Mouse (Mus musculus) lung, embryonic 16.5 days (tissue): Measurements from ENCODE around the gene Acp7. TPM values are rescaled to one million over a fixed set of nuclear protein-coding genes. Genes with fewer than 3 reads are reported as not detected.

Source experiments
- ATAC-seq: fragments of 200-750 bp; cut with Nextera tagmentation; 2 replicates; pipeline ENCODE4 v1.8.0; 2017; ENCODE audit warnings: low read depth, mild to moderate bottlenecking, moderate library complexity
- H3K27ac ChIP-seq: fragments of 300-500 bp; sonication (generic); 2 replicates; pipeline ENCODE4 v1.5.1; 2014; ENCODE audit warnings: mild to moderate bottlenecking, control low read depth, low read length
- H3K27me3 ChIP-seq: fragments of 300-500 bp; sonication (generic); 2 replicates; pipeline ENCODE4 v1.6.1; 2014; ENCODE audit warnings: low read depth, low read length, mixed read lengths; ENCODE audit not compliant: control insufficient read depth, insufficient read depth
- H3K36me3 ChIP-seq: fragments of 300-500 bp; sonication (generic); 2 replicates; pipeline ENCODE4 v1.6.1; 2014; ENCODE audit warnings: low read length; ENCODE audit not compliant: control insufficient read depth, insufficient read depth
- H3K4me1 ChIP-seq: fragments of 300-500 bp; sonication (generic); replicated peaks from 2 replicates; pipeline ENCODE4 v1.6.1; 2014; ENCODE audit warnings: low read length, mixed read lengths; ENCODE audit not compliant: control insufficient read depth, insufficient read depth
- H3K4me2 ChIP-seq: fragments of 300-500 bp; sonication (generic); 2 replicates; pipeline ENCODE4 v1.6.1; 2014; ENCODE audit warnings: low read depth, low read length, control low read depth
- H3K4me3 ChIP-seq: fragments of 300-500 bp; sonication (generic); 2 replicates; pipeline ENCODE4 v1.5.1; 2014; ENCODE audit warnings: mild to moderate bottlenecking, low read length, control low read depth
- H3K9ac ChIP-seq: fragments of 300-500 bp; sonication (generic); 2 replicates; pipeline ENCODE4 v1.6.1; 2014; ENCODE audit warnings: low read length, control low read depth
- H3K9me3 ChIP-seq: fragments of 300-500 bp; sonication (generic); 2 replicates; pipeline ENCODE4 v1.6.1; 2016; ENCODE audit warnings: low read length; ENCODE audit not compliant: control insufficient read depth
- WGBS: fragments of 180-500 bp; shearing (Covaris S2); extraction: QIAGEN DNeasy Blood & Tissue Kit; methylation state at CpG from one replicate; pipeline ENCODE4 v1.1.7; 2014; 5-methylcytosine and 5-hydroxymethylcytosine counted together
- microRNA-seq: library from miRNA; unstranded; fragments of <30 nt; microRNA quantifications from one replicate; pipeline ENCODE4, GENCODE M21; 2016
- polyA plus RNA-seq: library from polyadenylated mRNA; unstranded; fragments of >200 nt; fragmentation: Nextera tagmentation; extraction: Ambion mirVana; gene quantifications from 2 replicates; pipeline ENCODE4 v1.2.1, GENCODE M21; 2015

Gene Acp7
- polyA plus RNA-seq, 1 experiment from 2014 or later: not detected

DNA sequence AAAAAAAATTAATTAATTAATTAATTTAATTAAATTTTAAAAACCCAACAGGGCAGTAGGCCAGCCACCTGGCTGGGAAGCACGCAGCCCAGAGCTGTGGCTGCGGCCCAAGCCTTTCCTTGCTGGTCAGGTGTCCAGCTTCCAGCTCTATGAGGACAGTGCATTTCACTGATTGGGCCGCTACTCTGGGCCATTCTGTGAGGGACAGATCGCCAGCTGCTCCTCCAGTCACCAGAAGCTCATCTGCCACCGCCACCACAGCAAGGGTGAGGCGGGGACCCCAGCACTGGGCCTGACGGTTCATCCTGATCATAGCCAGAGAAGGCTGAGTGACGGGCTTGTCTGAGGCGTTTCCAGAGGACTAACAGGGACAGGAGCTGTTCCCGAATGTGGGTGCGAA, 69.2 kb downstream of the Acp7 start:
- H3K36me3 ChIP-seq: peaks cover 39% of the 10 kb centered on the region
- H3K27ac ChIP-seq: no peak overlapping the region
- H3K9me3 ChIP-seq: no peaks in the 10 kb centered on the region
- H3K4me2 ChIP-seq: no peak overlapping the region
- H3K9ac ChIP-seq: no peak overlapping the region
- no peak overlapping the region for H3K4me3 ChIP-seq
- WGBS: 90% methylated on average over 11 of the region's 11 CpGs
- ATAC-seq: no peak
- H3K4me1 ChIP-seq: peaks cover 20% of the 10 kb centered on the region
- no peaks in the 10 kb centered on the region for H3K27me3 ChIP-seq

DNA sequence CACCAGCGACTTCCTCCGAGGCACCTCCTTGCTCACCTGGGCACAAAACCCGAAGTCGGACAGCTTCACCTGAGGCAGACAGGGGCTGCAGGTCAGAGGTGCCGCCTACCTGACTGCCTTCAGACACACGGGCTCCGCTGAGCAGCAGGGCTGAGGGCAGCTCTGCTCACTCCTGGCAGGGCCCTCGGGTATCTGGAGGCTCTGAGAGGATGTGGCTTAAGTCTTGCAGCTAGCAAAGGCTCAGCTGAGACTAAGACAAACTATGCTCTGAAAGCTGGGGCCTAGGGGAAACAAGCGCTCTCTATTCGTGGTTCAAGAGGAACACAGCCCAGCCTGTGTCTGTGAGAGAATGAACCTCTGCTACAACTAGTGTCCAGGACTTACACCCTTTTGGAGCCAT, 70.3 kb downstream of the Acp7 start:
- Histone ChIP-seq H3K9ac (no peak overlapping the region), H3K4me3 (no peak overlapping the region), H3K27me3 (no peaks in the 10 kb centered on the region), H3K27ac (no peak overlapping the region), H3K4me2 (no peak overlapping the region), H3K9me3 (no peaks in the 10 kb centered on the region), H3K36me3 (peaks cover 37% of the 10 kb centered on the region), H3K4me1 (peaks cover 24% of the 10 kb centered on the region)
- ATAC-seq: no peak
- WGBS: 85% methylated on average over 10 of the region's 10 CpGs

DNA sequence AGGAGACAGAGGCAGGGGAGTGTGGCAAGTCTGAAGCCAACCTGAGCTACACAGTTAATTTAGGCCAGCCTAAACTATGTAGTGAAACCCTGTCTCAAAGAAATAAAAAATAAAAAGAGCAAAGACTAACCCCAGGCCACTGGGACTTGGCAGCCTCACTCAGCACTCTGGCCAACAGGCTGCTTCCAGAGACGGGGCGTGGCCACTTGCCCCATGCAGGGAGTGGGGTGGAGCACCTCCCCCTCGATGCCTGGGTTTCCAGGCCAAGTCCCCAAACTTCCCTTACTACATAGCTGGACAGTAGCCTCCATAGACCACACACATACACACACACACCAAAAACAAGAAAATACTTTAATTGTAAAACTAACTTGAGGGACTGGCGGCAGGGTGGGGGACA, 72.6 kb downstream of the Acp7 start:
- Histone ChIP-seq H3K4me1 (peaks cover 24% of the 10 kb centered on the region), H3K27me3 (no peaks in the 10 kb centered on the region), H3K4me2 (no peak overlapping the region), H3K9me3 (no peaks in the 10 kb centered on the region), H3K4me3 (no peak overlapping the region), H3K9ac (no peak overlapping the region), H3K36me3 (peaks cover 27% of the 10 kb centered on the region), H3K27ac (peak overlapping the region; percentile 77)
- ATAC-seq: peak; percentile 91
- 34% methylated on average over 4 of the region's 4 CpGs for WGBS

DNA sequence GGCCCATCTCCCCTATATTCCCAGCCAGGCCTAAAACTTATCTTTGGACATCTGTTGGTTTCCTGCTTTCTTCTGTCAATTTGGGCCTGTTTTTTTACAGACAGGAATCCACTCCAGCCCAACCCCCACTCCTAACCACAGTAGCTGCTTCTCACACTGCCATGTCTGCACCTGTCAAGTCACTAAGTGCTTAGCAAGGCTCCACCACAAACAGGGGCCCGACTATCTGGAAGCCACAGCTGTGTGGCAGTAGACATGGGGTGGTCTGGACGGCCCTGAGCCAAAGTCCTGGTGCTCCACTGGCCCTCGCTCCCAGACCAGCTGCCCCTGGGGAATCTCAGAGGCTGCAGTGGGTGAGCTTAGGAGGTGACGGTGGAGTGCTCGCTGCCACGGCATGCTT, 73.4 kb downstream of the Acp7 start:
- Histone ChIP-seq H3K9ac (no peak overlapping the region), H3K4me2 (no peak overlapping the region), H3K36me3 (peaks cover 19% of the 10 kb centered on the region), H3K27ac (peak overlapping the region; percentile 59), H3K27me3 (no peaks in the 10 kb centered on the region), H3K4me3 (no peak overlapping the region), H3K4me1 (peaks cover 24% of the 10 kb centered on the region), H3K9me3 (no peaks in the 10 kb centered on the region)
- WGBS: 60% methylated on average over 6 of the region's 6 CpGs
- no peak for ATAC-seq

Small RNA genes within 50 kb of the gene (microRNA-seq; reads per million reads assigned to microRNA genes)
- not detected for gene Mir7049

Other genes with a start within 250 kb of the Acp7 start
- 46.8 and 50.2 TPM in 2 replicates for gene Med29, start 238.6 kb downstream of the Acp7 start, polyA plus RNA-seq
- 87.6 and 89.7 TPM in 2 replicates for gene Paf1, start 238.4 kb downstream of the Acp7 start, polyA plus RNA-seq
- 46.6 and 47.1 TPM in 2 replicates for gene Gmfg, start 193.9 kb downstream of the Acp7 start, polyA plus RNA-seq
- 1.5 and 1.8 TPM in 2 replicates for gene Lrfn1, start 179.4 kb downstream of the Acp7 start, polyA plus RNA-seq
- not detected in 2 replicates for gene Ifnl2, start 120.9 kb downstream of the Acp7 start, polyA plus RNA-seq
- gene Ifnl3, start 108.5 kb downstream of the Acp7 start, polyA plus RNA-seq: not detected in 2 replicates
- not detected in 2 replicates for gene Sycn, start 90.4 kb downstream of the Acp7 start, polyA plus RNA-seq
- gene Nccrp1, start 84.1 kb downstream of the Acp7 start, polyA plus RNA-seq: not detected in 2 replicates
- gene Samd4b, start 33.2 kb downstream of the Acp7 start, polyA plus RNA-seq: 11.9 and 15.1 TPM in 2 replicates
- 58.2 and 60.5 TPM in 2 replicates for gene Pak4, start 33.1 kb downstream of the Acp7 start, polyA plus RNA-seq
- gene Fbxo27, start 61.5 kb upstream of the Acp7 start, polyA plus RNA-seq: 5.2 and 6.9 TPM in 2 replicates
- 13.9 and 15.8 TPM in 2 replicates for gene Fbxo17, start 85.5 kb upstream of the Acp7 start, polyA plus RNA-seq
- gene Mrps12, start 110.5 kb upstream of the Acp7 start, polyA plus RNA-seq: 120 TPM in 2 replicates
- gene Sars2, start 110.7 kb upstream of the Acp7 start, polyA plus RNA-seq: 24.1 and 25.8 TPM in 2 replicates
- gene Ccer2, start 124.8 kb upstream of the Acp7 start, polyA plus RNA-seq: not detected in 2 replicates
- gene Sirt2, start 135.4 kb upstream of the Acp7 start, polyA plus RNA-seq: 69.0 and 69.5 TPM in 2 replicates
- 35.3 and 37.3 TPM in 2 replicates for gene Nfkbib, start 136.2 kb upstream of the Acp7 start, polyA plus RNA-seq
- gene Rinl, start 157.6 kb upstream of the Acp7 start, polyA plus RNA-seq: 9.2 and 9.5 TPM in 2 replicates
- gene Hnrnpl, start 177.2 kb upstream of the Acp7 start, polyA plus RNA-seq: 200 and 226 TPM in 2 replicates
- 184 and 189 TPM in 2 replicates for gene Ech1, start 193.9 kb upstream of the Acp7 start, polyA plus RNA-seq
- 12.5 and 14.2 TPM in 2 replicates for gene Lgals4, start 202.5 kb upstream of the Acp7 start, polyA plus RNA-seq
- 1.0 and 2.8 TPM in 2 replicates for gene Lgals7, start 232.5 kb upstream of the Acp7 start, polyA plus RNA-seq